Mouse (Mus musculus) heart, embryonic 12.5 days (tissue): ENCODE measurements at regions not wholly inside any gene's neighbourhood (a gene's known extent, or its start where the extent isn't known, plus 50 kb on each side); places are given as distances from the start of the nearest gene placed in this dataset.

ENCODE experiments used
- ATAC-seq: fragments of 200-750 bp; cut with Nextera tagmentation; 2 replicates; pipeline ENCODE4 v1.8.0; 2017; ENCODE audit warnings: moderate TSS enrichment, moderate library complexity; ENCODE audit not compliant: insufficient number of reproducible peaks, low FRiP score
- H3K27ac ChIP-seq: fragments of 300-500 bp; sonication (generic); 2 replicates; pipeline ENCODE4 v1.5.1; 2016; ENCODE audit warnings: mild to moderate bottlenecking, moderate library complexity; ENCODE audit not compliant: poor library complexity, severe bottlenecking
- H3K27me3 ChIP-seq: fragments of 300-500 bp; sonication (generic); replicated peaks from 2 replicates; pipeline ENCODE4 v1.6.1; 2016; ENCODE audit warnings: mild to moderate bottlenecking, moderate library complexity
- H3K36me3 ChIP-seq: fragments of 300-500 bp; sonication (generic); 2 replicates; pipeline ENCODE4 v1.6.1; 2016; ENCODE audit warnings: mild to moderate bottlenecking, moderate library complexity
- H3K4me1 ChIP-seq: fragments of 300-500 bp; sonication (generic); replicated peaks from 2 replicates; pipeline ENCODE4 v1.6.1; 2016; ENCODE audit warnings: mild to moderate bottlenecking
- H3K4me2 ChIP-seq: fragments of 300-500 bp; sonication (generic); 2 replicates; pipeline ENCODE4 v1.6.1; 2016; ENCODE audit warnings: mild to moderate bottlenecking, moderate library complexity
- H3K4me3 ChIP-seq: fragments of 300-500 bp; sonication (generic); 2 replicates; pipeline ENCODE4 v1.5.1; 2016; ENCODE audit warnings: mild to moderate bottlenecking
- H3K9ac ChIP-seq: fragments of 300-500 bp; sonication (generic); 2 replicates; pipeline ENCODE4 v1.6.1; 2016; ENCODE audit warnings: mild to moderate bottlenecking, moderate library complexity
- H3K9me3 ChIP-seq: fragments of 300-500 bp; sonication (generic); replicated peaks from 2 replicates; pipeline ENCODE4 v1.6.1; 2016; ENCODE audit warnings: mild to moderate bottlenecking, moderate library complexity
- WGBS: fragments of 180-500 bp; shearing (Covaris S2); methylation state at CpG from one replicate; pipeline ENCODE4 v1.1.7; 2016; 5-methylcytosine and 5-hydroxymethylcytosine counted together

- H3K4me3 ChIP-seq = no peak overlapping the region
- no peaks in the 10 kb centered on the region for H3K9me3 ChIP-seq
- H3K36me3 ChIP-seq = no peaks in the 10 kb centered on the region
- no peak overlapping the region for H3K9ac ChIP-seq
- ATAC-seq = no peak
- no peak overlapping the region for H3K4me2 ChIP-seq
- WGBS = 74% methylated on average over 1 of the region's 1 CpGs
- no peaks in the 10 kb centered on the region for H3K27me3 ChIP-seq
- peaks cover 9% of the 10 kb centered on the region; the same call in 1 of the 2 replicates for H3K4me1 ChIP-seq
- no peak overlapping the region for H3K27ac ChIP-seq
Measured at GRCm38 (mm10) chr3:58319463-58319862, 95.1 kb upstream of the Tsc22d2 start.

GRCm38 (mm10) chr3:58320812-58321211 lies 93.7 kb upstream of the Tsc22d2 start:
- no peaks in the 10 kb centered on the region for H3K4me1 ChIP-seq
- WGBS = 51% methylated on average over 4 of the region's 4 CpGs

GRCm38 (mm10) chr3:58322322-58322721 lies 92.2 kb upstream of the Tsc22d2 start:
- Histone ChIP-seq H3K9ac (no peak overlapping the region), H3K4me3 (no peak overlapping the region), H3K4me1 (no peaks in the 10 kb centered on the region), H3K36me3 (no peaks in the 10 kb centered on the region), H3K9me3 (no peaks in the 10 kb centered on the region), H3K27ac (no peak overlapping the region), H3K27me3 (no peaks in the 10 kb centered on the region), H3K4me2 (no peak overlapping the region)
- no peak for ATAC-seq
- 79% methylated on average over 1 of the region's 1 CpGs for whole genome bisulfite sequencing

More at GRCm38 (mm10) chr3:58320812-58321211, 93.7 kb upstream of the Tsc22d2 start:
- no peak overlapping the region for H3K4me2 ChIP-seq
- H3K9ac ChIP-seq = no peak overlapping the region
- H3K36me3 ChIP-seq = no peaks in the 10 kb centered on the region
- no peak overlapping the region for H3K27ac ChIP-seq
- H3K27me3 ChIP-seq = no peaks in the 10 kb centered on the region
- no peak overlapping the region for H3K4me3 ChIP-seq
- ATAC-seq = no peak
- no peaks in the 10 kb centered on the region for H3K9me3 ChIP-seq

GRCm38 (mm10) chr3:58327721-58328120 lies 86.8 kb upstream of the Tsc22d2 start:
- ATAC-seq = no peak
- Histone ChIP-seq H3K9me3 (no peaks in the 10 kb centered on the region), H3K4me1 (peaks cover 4% of the 10 kb centered on the region; the same call in 1 of the 2 replicates), H3K27ac (no peak overlapping the region), H3K4me2 (no peak overlapping the region), H3K27me3 (no peaks in the 10 kb centered on the region), H3K9ac (no peak overlapping the region), H3K36me3 (no peaks in the 10 kb centered on the region), H3K4me3 (no peak overlapping the region)
- WGBS = 71% methylated on average over 2 of the region's 2 CpGs

GRCm38 (mm10) chr3:58330186-58330585 lies 84.3 kb upstream of the Tsc22d2 start:
- Histone ChIP-seq H3K4me1 (peaks cover 17% of the 10 kb centered on the region), H3K9ac (no peak overlapping the region), H3K4me2 (no peak overlapping the region), H3K27me3 (no peaks in the 10 kb centered on the region), H3K27ac (peak overlapping the region; percentile 38; the same call in 1 of the 2 replicates), H3K9me3 (no peaks in the 10 kb centered on the region), H3K36me3 (no peaks in the 10 kb centered on the region), H3K4me3 (no peak overlapping the region)
- WGBS = 55% methylated on average over 2 of the region's 2 CpGs
- ATAC-seq = peak; percentile 48; the same call in 1 of the 2 replicates

GRCm38 (mm10) chr3:58333997-58334396 lies 80.5 kb upstream of the Tsc22d2 start:
- no peak for ATAC-seq
- H3K27me3 ChIP-seq = no peaks in the 10 kb centered on the region
- H3K4me1 ChIP-seq = peaks cover 27% of the 10 kb centered on the region
- peak overlapping the region; percentile 66 for H3K27ac ChIP-seq
- 46% methylated on average over 7 of the region's 7 CpGs for WGBS
- no peaks in the 10 kb centered on the region for H3K9me3 ChIP-seq
- H3K4me3 ChIP-seq = peak overlapping the region; percentile 22; the same call in 1 of the 2 replicates
- H3K4me2 ChIP-seq = peak overlapping the region; percentile 50
- H3K36me3 ChIP-seq = no peaks in the 10 kb centered on the region
- peak overlapping the region; percentile 27; the same call in 1 of the 2 replicates for H3K9ac ChIP-seq

- Histone ChIP-seq H3K4me1 (peaks cover 24% of the 10 kb centered on the region), H3K9ac (no peak overlapping the region)
- 78% methylated on average over 6 of the region's 6 CpGs for WGBS
Measured at GRCm38 (mm10) chr3:58335277-58335676, 79.2 kb upstream of the Tsc22d2 start.

GRCm38 (mm10) chr3:58336135-58336534 lies 78.4 kb upstream of the Tsc22d2 start:
- H3K4me3 ChIP-seq = no peak overlapping the region
- ATAC-seq = no peak
- H3K36me3 ChIP-seq = no peaks in the 10 kb centered on the region
- no peaks in the 10 kb centered on the region for H3K27me3 ChIP-seq
- H3K9me3 ChIP-seq = no peaks in the 10 kb centered on the region
- 56% methylated on average over 5 of the region's 5 CpGs for WGBS
- no peak overlapping the region for H3K4me2 ChIP-seq
- peaks cover 23% of the 10 kb centered on the region for H3K4me1 ChIP-seq
- H3K27ac ChIP-seq = no peak overlapping the region
- H3K9ac ChIP-seq = no peak overlapping the region

More at GRCm38 (mm10) chr3:58335277-58335676, 79.2 kb upstream of the Tsc22d2 start:
- Histone ChIP-seq H3K4me2 (no peak overlapping the region), H3K4me3 (no peak overlapping the region), H3K9me3 (no peaks in the 10 kb centered on the region), H3K36me3 (no peaks in the 10 kb centered on the region), H3K27me3 (no peaks in the 10 kb centered on the region), H3K27ac (no peak overlapping the region)
- ATAC-seq = no peak

GRCm38 (mm10) chr3:58336590-58336989 lies 77.9 kb upstream of the Tsc22d2 start:
- H3K4me2 ChIP-seq = no peak overlapping the region
- H3K27me3 ChIP-seq = no peaks in the 10 kb centered on the region
- WGBS = 50% methylated on average over 6 of the region's 6 CpGs
- H3K27ac ChIP-seq = no peak overlapping the region
- ATAC-seq = no peak
- peaks cover 23% of the 10 kb centered on the region for H3K4me1 ChIP-seq
- H3K36me3 ChIP-seq = no peaks in the 10 kb centered on the region
- H3K4me3 ChIP-seq = no peak overlapping the region
- H3K9me3 ChIP-seq = no peaks in the 10 kb centered on the region
- no peak overlapping the region for H3K9ac ChIP-seq

- H3K27ac ChIP-seq = no peak overlapping the region
- WGBS = 76% methylated on average over 7 of the region's 7 CpGs
- no peak overlapping the region for H3K9ac ChIP-seq
- no peak for ATAC-seq
- no peak overlapping the region for H3K4me2 ChIP-seq
- no peaks in the 10 kb centered on the region for H3K9me3 ChIP-seq
- H3K27me3 ChIP-seq = no peaks in the 10 kb centered on the region
- no peaks in the 10 kb centered on the region for H3K36me3 ChIP-seq
- H3K4me1 ChIP-seq = peaks cover 13% of the 10 kb centered on the region
- no peak overlapping the region for H3K4me3 ChIP-seq
Measured at GRCm38 (mm10) chr3:58338976-58339375, 75.5 kb upstream of the Tsc22d2 start.

GRCm38 (mm10) chr3:58342096-58342495 lies 72.4 kb upstream of the Tsc22d2 start:
- 0 out of 2 replicates have a peak, but pooled peaks cover under 1% of the 10 kb centered on the region for H3K4me1 ChIP-seq
- H3K36me3 ChIP-seq = no peaks in the 10 kb centered on the region
- no peak overlapping the region for H3K9ac ChIP-seq
- no peaks in the 10 kb centered on the region for H3K27me3 ChIP-seq
- no peak overlapping the region for H3K4me3 ChIP-seq
- ATAC-seq = no peak
- WGBS = 59% methylated on average over 1 of the region's 1 CpGs
- no peak overlapping the region for H3K27ac ChIP-seq
- H3K9me3 ChIP-seq = no peaks in the 10 kb centered on the region
- no peak overlapping the region for H3K4me2 ChIP-seq

- no peaks in the 10 kb centered on the region for H3K9me3 ChIP-seq
- H3K4me2 ChIP-seq = no peak overlapping the region
- ATAC-seq = no peak
- no peak overlapping the region for H3K9ac ChIP-seq
- no peaks in the 10 kb centered on the region for H3K27me3 ChIP-seq
- no peaks in the 10 kb centered on the region for H3K36me3 ChIP-seq
- peaks cover 17% of the 10 kb centered on the region for H3K4me1 ChIP-seq
- no peak overlapping the region for H3K4me3 ChIP-seq
- 69% methylated on average over 4 of the region's 4 CpGs for WGBS
- H3K27ac ChIP-seq = no peak overlapping the region
Measured at GRCm38 (mm10) chr3:58362563-58362962, 52.0 kb upstream of the Tsc22d2 start.
